Mouse (Mus musculus): Measurements from ENCODE around the gene Ptprg. TPM values are rescaled to one million over a fixed set of nuclear protein-coding genes. Genes with fewer than 3 reads are reported as not detected.

The Ptprg gene
- polyA plus RNA-seq, 1 experiment from 2014 or later: 38.7 TPM

DNA sequence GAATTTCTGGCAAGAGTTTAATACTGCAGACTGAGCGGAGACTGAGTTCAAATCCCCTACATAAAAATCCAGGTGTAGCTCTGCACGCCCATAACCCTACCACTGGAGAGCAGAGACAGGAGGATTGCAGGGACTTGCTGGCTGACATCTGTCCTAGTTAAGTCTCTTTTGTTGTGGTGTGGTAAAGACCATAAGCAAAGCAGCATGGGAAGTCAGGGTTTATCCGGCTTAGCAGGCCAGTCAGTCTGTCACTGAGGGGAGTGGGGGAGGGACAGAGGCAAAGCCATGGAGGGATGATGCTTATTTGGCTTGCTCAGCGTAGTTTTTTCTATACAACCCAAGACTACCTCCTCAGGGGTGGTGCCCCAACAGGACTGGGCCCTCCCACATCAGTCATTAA, 530.7 kb downstream of the Ptprg start:
- H3K9me3 ChIP-seq (ENCODE audit: low read length): no peaks in the 10 kb centered on the region
- 68% methylated on average over 4 of the region's 4 CpGs for WGBS
- no peak overlapping the region for H3K9ac ChIP-seq (replicated peaks; ENCODE audit: low read length)
- no peak overlapping the region for H3K27ac ChIP-seq (ENCODE audit: low read length)
- ATAC-seq (ENCODE audit: low FRiP score, low TSS enrichment): no peak
- no peak overlapping the region for H3K4me3 ChIP-seq (ENCODE audit: low read length)
- H3K36me3 ChIP-seq (ENCODE audit: insufficient read depth, low read length): no peaks in the 10 kb centered on the region
- no peaks in the 10 kb centered on the region for H3K27me3 ChIP-seq (ENCODE audit: insufficient read depth, low read length)
- no peak overlapping the region for H3K4me2 ChIP-seq (replicated peaks; ENCODE audit: low read depth, low read length)
- H3K4me1 ChIP-seq (ENCODE audit: insufficient read depth, low read length): peaks cover 40% of the 10 kb centered on the region

DNA sequence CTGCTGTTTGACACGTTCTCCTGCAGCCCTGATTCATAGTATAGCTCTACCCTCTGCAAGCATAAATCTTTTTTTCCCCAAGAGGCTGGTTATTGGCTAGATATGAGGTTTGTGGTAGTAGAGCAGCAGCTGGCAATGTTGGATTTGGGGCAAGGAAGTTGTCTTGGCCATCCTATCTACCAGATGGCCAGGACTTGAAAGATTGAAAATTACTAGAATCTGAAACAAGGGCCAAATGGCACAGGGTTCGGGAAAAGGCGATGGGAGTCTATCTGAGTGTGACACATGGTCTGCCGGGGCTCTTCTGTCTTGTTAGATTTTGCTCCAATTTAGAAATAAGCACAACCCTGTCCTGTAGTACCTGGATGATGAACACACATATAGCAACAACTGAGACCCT, 531.7 kb downstream of the Ptprg start:
- no peak for ATAC-seq (ENCODE audit: low FRiP score, low TSS enrichment)
- Histone ChIP-seq H3K4me3 (ENCODE audit: low read length) (no peak overlapping the region), H3K9me3 (ENCODE audit: low read length) (no peaks in the 10 kb centered on the region), H3K27ac (ENCODE audit: low read length) (no peak overlapping the region), H3K36me3 (ENCODE audit: insufficient read depth, low read length) (no peaks in the 10 kb centered on the region), H3K4me2 (replicated peaks; ENCODE audit: low read depth, low read length) (no peak overlapping the region), H3K9ac (replicated peaks; ENCODE audit: low read length) (no peak overlapping the region), H3K4me1 (ENCODE audit: insufficient read depth, low read length) (peaks cover 33% of the 10 kb centered on the region), H3K27me3 (ENCODE audit: insufficient read depth, low read length) (no peaks in the 10 kb centered on the region)
- 67% methylated on average over 4 of the region's 4 CpGs for WGBS

DNA sequence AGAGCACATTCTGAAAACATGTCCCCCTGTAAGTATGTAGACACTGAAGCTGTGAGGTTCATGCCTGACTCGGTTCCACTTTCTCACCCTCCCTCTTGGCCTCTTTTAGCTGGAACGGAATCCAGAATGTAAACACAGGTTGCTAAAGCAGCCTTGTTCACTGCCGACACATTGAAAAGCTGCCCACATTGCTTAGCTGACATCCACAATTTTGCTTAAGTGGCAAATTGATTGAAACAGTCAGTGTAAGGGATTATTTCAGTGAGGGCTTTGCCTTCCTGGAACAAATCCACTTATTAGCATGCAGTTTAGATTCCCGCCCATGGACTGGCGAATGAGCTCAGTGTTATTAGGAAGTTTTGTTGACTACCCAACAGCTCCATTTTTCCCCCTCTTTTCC, 532.8 kb downstream of the Ptprg start:
- Histone ChIP-seq H3K27ac (ENCODE audit: low read length) (peak overlapping the region; percentile 50; the same call in 1 of the 2 replicates), H3K4me2 (replicated peaks; ENCODE audit: low read depth, low read length) (no peak overlapping the region), H3K4me3 (ENCODE audit: low read length) (no peak overlapping the region), H3K9me3 (ENCODE audit: low read length) (no peaks in the 10 kb centered on the region), H3K27me3 (ENCODE audit: insufficient read depth, low read length) (no peaks in the 10 kb centered on the region), H3K4me1 (ENCODE audit: insufficient read depth, low read length) (peaks cover 38% of the 10 kb centered on the region), H3K36me3 (ENCODE audit: insufficient read depth, low read length) (no peaks in the 10 kb centered on the region), H3K9ac (replicated peaks; ENCODE audit: low read length) (no peak overlapping the region)
- 60% methylated on average over 5 of the region's 5 CpGs for WGBS
- ATAC-seq (ENCODE audit: low FRiP score, low TSS enrichment): no peak

DNA sequence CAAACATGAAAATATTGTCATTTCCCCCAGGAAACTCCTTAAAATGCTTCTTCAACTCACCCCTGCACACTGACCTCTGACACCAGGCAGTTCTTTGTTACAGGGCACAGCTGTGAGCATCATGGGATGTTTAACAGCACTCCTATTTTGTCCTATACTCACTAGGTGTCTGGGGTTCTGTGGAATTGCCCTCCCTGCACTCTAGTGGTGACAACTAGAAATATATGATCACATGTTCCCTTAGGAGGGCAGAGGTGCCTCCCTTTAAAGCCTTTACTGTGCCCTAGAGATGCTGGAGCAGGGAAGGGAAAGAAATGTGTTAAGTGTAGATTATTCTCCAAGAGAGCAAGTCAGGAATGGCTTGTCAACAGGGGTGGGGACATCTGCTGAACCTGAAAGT, 536.6 kb downstream of the Ptprg start:
- H3K9ac ChIP-seq (replicated peaks; ENCODE audit: low read length): no peak overlapping the region
- no peak for ATAC-seq (ENCODE audit: low FRiP score, low TSS enrichment)

DNA sequence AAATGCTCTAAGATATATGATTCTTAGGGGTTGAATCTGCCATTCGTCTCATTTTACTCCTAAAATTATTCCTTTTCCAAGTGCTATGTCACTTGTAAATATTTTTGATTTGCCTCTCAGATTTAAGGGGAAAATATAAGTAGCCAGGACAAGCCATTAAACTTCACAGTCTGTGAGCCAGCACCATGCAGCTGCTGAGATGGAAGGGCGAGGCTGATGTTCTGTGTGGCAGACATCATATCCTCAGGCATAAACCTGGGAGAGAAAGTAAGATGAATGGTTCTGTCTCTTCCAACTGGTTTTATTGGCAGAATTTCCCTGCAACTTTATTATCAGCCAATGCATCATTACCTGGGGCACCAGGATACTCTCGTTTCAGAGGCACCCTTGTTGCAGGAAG, 538.4 kb downstream of the Ptprg start:
- no peak overlapping the region for H3K4me2 ChIP-seq (replicated peaks; ENCODE audit: low read depth, low read length)
- H3K27ac ChIP-seq (ENCODE audit: low read length): no peak overlapping the region
- WGBS: 54% methylated on average over 3 of the region's 3 CpGs
- no peak overlapping the region for H3K4me3 ChIP-seq (ENCODE audit: low read length)
- no peak overlapping the region for H3K9ac ChIP-seq (replicated peaks; ENCODE audit: low read length)
- peaks cover 17% of the 10 kb centered on the region for H3K4me1 ChIP-seq (ENCODE audit: insufficient read depth, low read length)
- no peaks in the 10 kb centered on the region for H3K27me3 ChIP-seq (ENCODE audit: insufficient read depth, low read length)
- no peak for ATAC-seq (ENCODE audit: low FRiP score, low TSS enrichment)
- H3K9me3 ChIP-seq (ENCODE audit: low read length): no peaks in the 10 kb centered on the region
- H3K36me3 ChIP-seq (ENCODE audit: insufficient read depth, low read length): no peaks in the 10 kb centered on the region

More for the DNA sequence above, 536.6 kb downstream of the Ptprg start:
- H3K4me1 ChIP-seq (ENCODE audit: insufficient read depth, low read length): peaks cover 27% of the 10 kb centered on the region
- H3K4me2 ChIP-seq (replicated peaks; ENCODE audit: low read depth, low read length): no peak overlapping the region
- no peaks in the 10 kb centered on the region for H3K36me3 ChIP-seq (ENCODE audit: insufficient read depth, low read length)
- no peak overlapping the region for H3K27ac ChIP-seq (ENCODE audit: low read length)
- no peak overlapping the region for H3K4me3 ChIP-seq (ENCODE audit: low read length)
- H3K9me3 ChIP-seq (ENCODE audit: low read length): no peaks in the 10 kb centered on the region
- H3K27me3 ChIP-seq (ENCODE audit: insufficient read depth, low read length): no peaks in the 10 kb centered on the region

DNA sequence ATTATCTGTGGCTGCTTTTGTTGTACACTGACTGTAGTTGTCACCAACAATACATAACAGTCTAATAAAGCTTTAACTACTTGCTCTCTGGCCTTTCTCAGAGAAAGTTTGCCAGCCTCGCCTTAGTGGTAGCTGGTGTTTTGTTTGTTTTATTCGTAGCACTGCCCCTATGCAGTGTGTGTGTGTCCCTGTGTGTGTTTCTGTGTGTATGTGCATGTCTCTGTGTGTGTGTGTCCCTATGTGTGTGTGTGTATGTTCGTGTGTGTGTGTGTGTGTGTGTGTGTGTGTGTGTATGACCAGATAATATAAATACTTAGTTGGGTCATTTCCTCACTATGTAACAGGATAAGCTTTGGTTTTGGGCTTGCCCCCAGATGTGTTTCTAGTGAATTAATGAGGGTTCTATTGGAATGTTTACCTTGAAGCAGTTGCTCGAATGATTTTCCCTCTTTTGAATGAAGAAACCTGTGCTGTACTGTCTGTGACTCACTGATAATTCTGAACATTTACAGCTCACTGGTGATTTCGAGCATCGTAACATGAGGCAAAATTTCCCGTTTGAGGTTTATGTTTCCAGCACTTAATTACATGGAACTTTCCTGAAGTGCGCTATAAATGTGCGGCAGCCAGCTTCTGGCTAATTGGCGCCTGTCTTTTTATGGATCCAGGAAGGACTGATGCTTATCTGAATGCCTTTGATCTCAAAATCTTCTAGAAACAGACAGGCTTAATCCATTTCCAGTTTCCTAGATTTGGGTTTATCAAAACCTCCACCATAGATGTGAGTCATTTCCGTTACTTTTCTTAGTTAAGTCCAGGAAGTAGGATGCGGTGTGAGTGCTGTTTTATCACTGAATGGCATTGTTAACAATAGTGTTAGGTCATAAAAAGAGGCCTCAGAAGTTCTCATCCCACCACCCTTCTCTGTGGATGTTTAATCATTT, 546.3 kb downstream of the Ptprg start:
- 0 out of 2 replicates have a peak, but pooled peaks have one; percentile 26 for ATAC-seq (ENCODE audit: low FRiP score, low TSS enrichment)
- no peak overlapping the region for H3K4me3 ChIP-seq (ENCODE audit: low read length)
- H3K9ac ChIP-seq (replicated peaks; ENCODE audit: low read length): no peak overlapping the region
- H3K27ac ChIP-seq (ENCODE audit: low read length): peak overlapping the region; percentile 8; the same call in 1 of the 2 replicates
- no peaks in the 10 kb centered on the region for H3K27me3 ChIP-seq (ENCODE audit: insufficient read depth, low read length)
- peaks cover 28% of the 10 kb centered on the region for H3K4me1 ChIP-seq (ENCODE audit: insufficient read depth, low read length)
- no peak overlapping the region for H3K4me2 ChIP-seq (replicated peaks; ENCODE audit: low read depth, low read length)
- WGBS: 23% methylated on average over 12 of the region's 12 CpGs
- H3K9me3 ChIP-seq (ENCODE audit: low read length): no peaks in the 10 kb centered on the region
- H3K36me3 ChIP-seq (ENCODE audit: insufficient read depth, low read length): no peaks in the 10 kb centered on the region

DNA sequence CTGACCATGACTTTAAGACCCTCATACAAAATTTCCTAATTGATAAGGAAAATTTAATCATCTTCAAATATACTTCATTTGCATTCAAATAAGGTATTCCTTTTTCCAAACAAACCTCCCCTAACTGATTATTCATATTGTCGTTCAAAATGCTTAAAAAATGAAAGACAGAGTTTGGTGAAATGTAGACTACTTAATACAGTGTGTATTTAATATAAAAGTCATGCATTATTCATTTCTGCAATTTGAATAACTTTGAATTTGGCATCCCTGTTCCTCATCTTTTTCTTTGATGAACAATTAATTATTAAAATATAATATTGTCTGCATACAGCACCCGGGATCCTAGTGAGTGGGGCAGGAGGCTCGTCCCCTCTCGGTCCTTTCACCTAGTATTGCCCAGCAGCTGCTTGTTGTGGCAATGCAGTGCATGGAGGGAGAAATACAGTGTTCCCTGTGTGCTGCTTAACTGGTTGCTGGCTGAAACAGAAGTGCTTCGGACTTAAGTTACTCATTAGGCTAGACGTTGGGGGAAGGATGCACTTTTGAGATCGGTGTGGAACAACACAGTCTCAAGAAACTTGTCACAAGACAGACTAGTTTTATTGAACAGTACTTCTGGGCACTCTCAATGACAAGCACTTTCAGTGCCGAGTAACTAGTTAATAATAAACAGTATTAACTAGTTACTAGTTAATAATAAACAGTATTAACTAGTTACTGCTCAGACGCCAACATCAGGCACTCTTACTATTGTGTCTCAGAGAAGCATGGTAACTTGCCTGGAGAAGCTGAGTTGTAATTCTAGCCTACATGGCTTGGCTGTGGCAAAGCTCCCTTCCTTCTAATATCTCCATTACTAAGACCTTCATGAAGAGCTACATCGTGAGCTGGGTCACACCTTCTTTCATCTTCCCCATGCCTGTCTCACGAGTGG, 549.3 kb downstream of the Ptprg start:
- peak overlapping the region; percentile 73 for H3K27ac ChIP-seq (ENCODE audit: low read length)
- H3K4me3 ChIP-seq (ENCODE audit: low read length): no peak overlapping the region
- no peaks in the 10 kb centered on the region for H3K36me3 ChIP-seq (ENCODE audit: insufficient read depth, low read length)
- peaks cover 28% of the 10 kb centered on the region for H3K4me1 ChIP-seq (ENCODE audit: insufficient read depth, low read length)
- 64% methylated on average over 11 of the region's 11 CpGs for WGBS
- H3K4me2 ChIP-seq (replicated peaks; ENCODE audit: low read depth, low read length): no peak overlapping the region
- H3K9ac ChIP-seq (replicated peaks; ENCODE audit: low read length): no peak overlapping the region
- no peaks in the 10 kb centered on the region for H3K9me3 ChIP-seq (ENCODE audit: low read length)
- no peaks in the 10 kb centered on the region for H3K27me3 ChIP-seq (ENCODE audit: insufficient read depth, low read length)
- peak; percentile 83 for ATAC-seq (ENCODE audit: low FRiP score, low TSS enrichment)

DNA sequence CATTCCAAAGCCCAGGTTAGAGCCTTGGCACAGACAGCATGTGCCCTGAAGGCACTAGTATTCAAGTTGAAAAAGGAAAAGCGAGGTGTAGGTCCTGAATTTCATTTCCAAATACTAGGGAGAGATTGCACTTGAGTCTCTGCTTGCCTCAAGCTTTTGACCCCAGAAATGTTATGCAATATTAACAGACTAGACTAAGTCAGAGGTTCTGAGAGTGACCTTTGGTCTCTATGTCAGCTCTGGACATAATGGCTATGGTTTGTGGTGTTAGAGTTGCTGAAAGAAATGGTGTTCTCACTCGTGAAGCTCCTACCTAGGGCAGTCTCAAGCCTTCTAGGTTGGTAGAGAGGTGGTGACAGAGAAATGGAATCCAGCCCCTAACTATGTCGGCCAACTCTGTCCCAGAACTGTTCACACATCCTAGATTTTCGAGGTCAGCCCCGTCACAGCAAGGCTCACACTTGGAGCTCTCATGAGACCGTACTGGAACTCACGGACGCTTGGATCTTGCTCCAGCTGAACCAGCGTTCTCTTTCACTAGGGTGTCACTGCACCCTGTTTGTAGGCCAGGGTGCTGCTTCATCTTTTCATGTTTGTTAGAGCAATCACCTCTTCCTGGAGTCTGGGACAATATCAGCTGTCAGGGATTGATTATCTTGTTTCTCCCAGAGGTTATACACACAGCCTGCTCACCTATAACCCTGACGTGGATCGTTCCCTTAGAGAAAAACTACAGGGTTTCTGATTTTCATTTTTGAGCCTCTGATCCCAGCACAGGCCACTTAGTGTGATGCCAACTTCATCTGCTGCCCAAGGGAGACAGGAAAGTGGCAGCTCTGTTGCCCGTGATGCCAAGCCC, 551.2 kb downstream of the Ptprg start:
- Histone ChIP-seq H3K9me3 (ENCODE audit: low read length) (no peaks in the 10 kb centered on the region), H3K36me3 (ENCODE audit: insufficient read depth, low read length) (no peaks in the 10 kb centered on the region), H3K4me1 (ENCODE audit: insufficient read depth, low read length) (peaks cover 28% of the 10 kb centered on the region), H3K9ac (replicated peaks; ENCODE audit: low read length) (no peak overlapping the region), H3K4me3 (ENCODE audit: low read length) (no peak overlapping the region), H3K4me2 (replicated peaks; ENCODE audit: low read depth, low read length) (no peak overlapping the region), H3K27me3 (ENCODE audit: insufficient read depth, low read length) (no peaks in the 10 kb centered on the region), H3K27ac (ENCODE audit: low read length) (peak overlapping the region; percentile 43; the same call in 1 of the 2 replicates)
- ATAC-seq (ENCODE audit: low FRiP score, low TSS enrichment): no peak
- 75% methylated on average over 12 of the region's 12 CpGs for WGBS

DNA sequence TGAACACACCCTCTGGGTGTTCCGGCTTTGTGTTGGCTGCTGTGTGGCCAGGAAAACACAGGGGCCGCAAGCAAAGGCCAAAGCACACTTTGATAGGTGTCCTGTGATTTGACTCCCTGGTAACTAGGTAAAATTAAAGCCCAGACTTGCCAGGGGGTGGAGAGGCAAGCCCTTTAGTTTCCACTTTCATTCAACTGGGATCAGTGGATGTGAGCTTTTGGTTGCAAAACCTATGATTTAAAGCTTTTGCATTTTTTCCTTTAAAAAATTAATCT, 551.8 kb downstream of the Ptprg start:
- no peaks in the 10 kb centered on the region for H3K9me3 ChIP-seq (ENCODE audit: low read length)
- 0 out of 2 replicates have a peak overlapping the region, but pooled peaks have one; percentile 24 for H3K27ac ChIP-seq (ENCODE audit: low read length)
- no peak overlapping the region for H3K9ac ChIP-seq (replicated peaks; ENCODE audit: low read length)
- no peak for ATAC-seq (ENCODE audit: low FRiP score, low TSS enrichment)
- no peaks in the 10 kb centered on the region for H3K27me3 ChIP-seq (ENCODE audit: insufficient read depth, low read length)
- no peak overlapping the region for H3K4me3 ChIP-seq (ENCODE audit: low read length)
- 70% methylated on average over 2 of the region's 2 CpGs for WGBS
- no peaks in the 10 kb centered on the region for H3K36me3 ChIP-seq (ENCODE audit: insufficient read depth, low read length)
- peaks cover 23% of the 10 kb centered on the region for H3K4me1 ChIP-seq (ENCODE audit: insufficient read depth, low read length)
- H3K4me2 ChIP-seq (replicated peaks; ENCODE audit: low read depth, low read length): no peak overlapping the region
